Mouse (Mus musculus) CH12.LX (cell line): ENCODE measurements around the gene Ankrd11. TPM values are rescaled to one million over a fixed set of nuclear protein-coding genes. Genes with fewer than 3 reads are reported as not detected.

ENCODE experiments used
- DNase-seq: peaks from one replicate; pipeline ENCODE4 v3.0.0-alpha.2; 2013; ENCODE audit errors: extremely low read depth
- H3K27ac ChIP-seq: 2 replicates; pipeline ENCODE4 v1.5.1; 2012; ENCODE audit warnings: low read depth, mild to moderate bottlenecking, control low read depth, moderate library complexity; ENCODE audit not compliant: insufficient read depth
- H3K27me3 ChIP-seq: replicated peaks from 2 replicates; pipeline ENCODE3; 2012; ENCODE audit warnings: inconsistent platforms
- H3K36me3 ChIP-seq, 2 experiments: replicated peaks in 1 of 2; 2 replicates each; pipeline versions ENCODE3 to v1.6.1; 2012; ENCODE audit warnings: inconsistent platforms in 1 of 2, low read length in 1 of 2, mild to moderate bottlenecking in 1 of 2, mixed read lengths in 1 of 2, moderate library complexity in 1 of 2; ENCODE audit not compliant: control insufficient read depth in 1 of 2, insufficient read depth in 1 of 2
- H3K4me1 ChIP-seq, 2 experiments: 2 replicates each; pipeline ENCODE4 v1.6.1; 2012; ENCODE audit warnings: inconsistent platforms in 1 of 2, moderate library complexity in 1 of 2; ENCODE audit not compliant: insufficient read depth in 2 of 2, control insufficient read depth in 1 of 2
- H3K4me2 ChIP-seq: 2 replicates; pipeline ENCODE4 v1.6.1; 2012; ENCODE audit warnings: low read depth, mild to moderate bottlenecking, control low read depth; ENCODE audit not compliant: poor library complexity, insufficient read depth, severe bottlenecking
- H3K4me3 ChIP-seq, 3 experiments: fragments of 150-350 bp in 1 of 3; sonication (generic) in 1 of 3; replicated peaks in 1 of 3; 2 replicates each; pipeline versions ENCODE3 to v1.5.1; 2011 to 2012; ENCODE audit warnings: low read depth in 2 of 3, low read length in 2 of 3, mild to moderate bottlenecking in 2 of 3, moderate library complexity in 2 of 3, control low read depth in 1 of 3, improper control_type of control experiment in 1 of 3, inconsistent platforms in 1 of 3, mixed read lengths in 1 of 3; ENCODE audit not compliant: poor library complexity in 1 of 3
- H3K79me2 ChIP-seq: replicated peaks from 2 replicates; pipeline ENCODE4 v1.6.1; 2012; ENCODE audit warnings: mild to moderate bottlenecking, moderate library complexity; ENCODE audit not compliant: control insufficient read depth, poor library complexity, insufficient read depth, severe bottlenecking; ENCODE audit errors: extremely low read depth
- H3K9ac ChIP-seq: 2 replicates; pipeline ENCODE4 v1.6.1; 2012; ENCODE audit warnings: low read depth, mild to moderate bottlenecking, control low read depth, moderate library complexity; ENCODE audit not compliant: insufficient read depth
- H3K9me3 ChIP-seq: replicated peaks from 2 replicates; pipeline ENCODE3; 2012; ENCODE audit warnings: low read length, inconsistent platforms, mixed read lengths
- CHD2 ChIP-seq: IDR thresholded peaks from 2 replicates; pipeline ENCODE4 v1.6.1; 2011; ENCODE audit warnings: low read length, improper control_type of control experiment
- CTCF ChIP-seq, 2 experiments: IDR thresholded peaks in 1 of 2; conservative IDR thresholded peaks in 1 of 2; 2 replicates each; pipeline ENCODE4 v1.5.1; 2011 to 2012; ENCODE audit warnings: low read depth in 2 of 2, low read length in 2 of 2, improper control_type of control experiment in 1 of 2, inconsistent platforms in 1 of 2, mild to moderate bottlenecking in 1 of 2, moderate library complexity in 1 of 2
- ELF1 ChIP-seq: IDR thresholded peaks from 2 replicates; pipeline ENCODE4 v1.6.1; 2014; ENCODE audit warnings: low read depth, mild to moderate bottlenecking, inconsistent platforms, low read length, improper control_type of control experiment
- ETS1 ChIP-seq: conservative IDR thresholded peaks from 2 replicates; pipeline ENCODE4 v1.6.1; 2012; ENCODE audit warnings: low read depth, mild to moderate bottlenecking, inconsistent platforms, low read length, improper control_type of control experiment, moderate library complexity
- IRF4 ChIP-seq: IDR thresholded peaks from 2 replicates; pipeline ENCODE4 v1.6.1; 2014; ENCODE audit warnings: low read depth, mild to moderate bottlenecking, inconsistent platforms, low read length, improper control_type of control experiment
- JUN ChIP-seq: IDR thresholded peaks from 2 replicates; pipeline ENCODE4 v1.6.1; 2011; ENCODE audit warnings: low read depth, mild to moderate bottlenecking, low read length, improper control_type of control experiment, moderate library complexity; ENCODE audit not compliant: insufficient read depth
- KAT2A ChIP-seq: IDR thresholded peaks from 2 replicates; pipeline ENCODE4 v1.6.1; 2012; ENCODE audit warnings: low read length, improper control_type of control experiment, inconsistent platforms; ENCODE audit not compliant: insufficient replicate concordance
- MAFK ChIP-seq: IDR thresholded peaks from 2 replicates; pipeline ENCODE4 v1.6.1; 2011; ENCODE audit warnings: low read length, improper control_type of control experiment; ENCODE audit not compliant: insufficient replicate concordance
- MAZ ChIP-seq: IDR thresholded peaks from 2 replicates; pipeline ENCODE4 v1.6.1; 2012; ENCODE audit warnings: low read depth, mild to moderate bottlenecking, inconsistent platforms, low read length, improper control_type of control experiment, moderate library complexity
- MEF2A ChIP-seq: IDR thresholded peaks from 2 replicates; pipeline ENCODE4 v1.6.1; 2014; ENCODE audit warnings: low read depth, mild to moderate bottlenecking, inconsistent platforms, low read length, improper control_type of control experiment, borderline replicate concordance
- MXI1 ChIP-seq: IDR thresholded peaks from 2 replicates; pipeline ENCODE4 v1.6.1; 2011; ENCODE audit warnings: mild to moderate bottlenecking, low read depth, low read length, improper control_type of control experiment
- NELFE ChIP-seq: IDR thresholded peaks from 2 replicates; pipeline ENCODE4 v1.6.1; 2011; ENCODE audit warnings: low read depth, low read length, improper control_type of control experiment
- PAX5 ChIP-seq: IDR thresholded peaks from 2 replicates; pipeline ENCODE4 v1.6.1; 2012; ENCODE audit warnings: low read length, inconsistent platforms, mixed read lengths
- POLR2A ChIP-seq: IDR thresholded peaks from 2 replicates; pipeline ENCODE4 v1.6.1; 2011; ENCODE audit warnings: low read depth, mild to moderate bottlenecking, improper control_type of control experiment, low read length
- POLR2AphosphoS2 ChIP-seq: IDR thresholded peaks from 2 replicates; pipeline ENCODE4 v1.6.1; 2011; ENCODE audit warnings: low read depth, low read length, improper control_type of control experiment
- RAD21 ChIP-seq: IDR thresholded peaks from 2 replicates; pipeline ENCODE4 v1.6.1; 2011; ENCODE audit warnings: low read depth, mild to moderate bottlenecking, low read length, improper control_type of control experiment, moderate library complexity
- SIN3A ChIP-seq: IDR thresholded peaks from 2 replicates; pipeline ENCODE4 v1.6.1; 2012; ENCODE audit warnings: low read length, improper control_type of control experiment, inconsistent platforms
- SMC3 ChIP-seq: IDR thresholded peaks from 2 replicates; pipeline ENCODE4 v1.6.1; 2011; ENCODE audit warnings: low read depth, low read length, improper control_type of control experiment
- UBTF ChIP-seq: IDR thresholded peaks from 2 replicates; pipeline ENCODE4 v1.6.1; 2012; ENCODE audit warnings: low read depth, mild to moderate bottlenecking, inconsistent platforms, low read length, improper control_type of control experiment, moderate library complexity
- USF1 ChIP-seq: IDR thresholded peaks from 2 replicates; pipeline ENCODE4 v1.6.1; 2014; ENCODE audit warnings: low read depth, mild to moderate bottlenecking, inconsistent platforms, low read length, improper control_type of control experiment
- USF2 ChIP-seq: conservative IDR thresholded peaks from 2 replicates; pipeline ENCODE4 v1.6.1; 2011; ENCODE audit warnings: low read depth, low read length, improper control_type of control experiment
- ZC3H11A ChIP-seq: IDR thresholded peaks from 2 replicates; pipeline ENCODE4 v1.6.1; 2012; ENCODE audit warnings: low read depth, mild to moderate bottlenecking, inconsistent platforms, low read length, improper control_type of control experiment
- dilution Hi-C: fragments of 300-500 bp; cut with MboI; formaldehyde crosslinking; loops from 2 replicates; pipeline ENCODE4 v1.14.3; 2020; ENCODE audit warnings: low sequenced_read_pairs; ENCODE audit not compliant: extremely low pct_unique_long_range_greater_than_20kb, extremely low pct_ligation_motif_present
- in situ Hi-C: fragments of 300-500 bp; cut with MboI; formaldehyde crosslinking; loops from 3 replicates; pipeline ENCODE4 v1.14.3; 2019; ENCODE audit warnings: low sequenced_read_pairs, low pct_ligation_motif_present, low pct_unique_long_range_greater_than_20kb, mixed read lengths
- polyA plus RNA-seq: library from polyadenylated mRNA; unstranded; fragments of >175 nt; gene quantifications from 2 replicates; pipeline ENCODE4 v1.2.1, GENCODE M21; 2012; ENCODE audit warnings: low read depth; ENCODE audit not compliant: insufficient read length
- total RNA-seq, 2 experiments: library from RNA; depleted of rRNA; stranded (reverse); fragments of 300-350 nt in 1 of 2; fragments of >200 nt in 1 of 2; gene quantifications; 2 replicates each; pipeline ENCODE4 v1.2.3; 2012 to 2014

Gene Ankrd11
- total and polyA plus RNA-seq, 3 experiments = 37.4 to 74.9 (median 60.7) TPM

- no peak overlapping the region for H3K4me2 ChIP-seq
- H3K27me3 ChIP-seq = no peaks in the 10 kb centered on the region
- no peaks in the 10 kb centered on the region for H3K9me3 ChIP-seq
- peaks cover 18 to 86% of the 10 kb centered on the region in 2 experiments for H3K4me1 ChIP-seq
- peaks cover 29 to 70% of the 10 kb centered on the region in 2 experiments for H3K36me3 ChIP-seq
- H3K27ac ChIP-seq = no peak overlapping the region
- dilution Hi-C loops (no loop called here), in situ Hi-C loops (no loop called here)
- H3K79me2 ChIP-seq = peaks cover 70% of the 10 kb centered on the region
- H3K4me3 ChIP-seq = no peak overlapping the region
- TF ChIP-seq MAFK = no peak
- no peak for TF ChIP-seq SMC3
- no peak for TF ChIP-seq MEF2A
- no peak for TF ChIP-seq ZC3H11A
- TF ChIP-seq CHD2 = no peak
- TF ChIP-seq PAX5 = no peak
- no peak for TF ChIP-seq NELFE
- TF ChIP-seq USF2 = no peak
- no peak for TF ChIP-seq KAT2A
- TF ChIP-seq POLR2A = no peak
- TF ChIP-seq ELF1 = no peak
- no peak for TF ChIP-seq MXI1
- TF ChIP-seq MAZ = no peak
- TF ChIP-seq ETS1 = no peak
- no peak for TF ChIP-seq RAD21
- TF ChIP-seq UBTF = no peak
- TF ChIP-seq, all 38 proteins: peak for 0
- no peak for DNase-seq
- H3K9ac ChIP-seq = no peak overlapping the region
Observed at GRCm38 (mm10) chr8:122917531-122918392, 124.3 kb downstream of the Ankrd11 start.

- in situ Hi-C loops (no loop called here), dilution Hi-C loops (no loop called here)
- H3K4me3 ChIP-seq = no peak overlapping the region
Observed at GRCm38 (mm10) chr8:122916766-122917165, 125.3 kb downstream of the Ankrd11 start.

More at GRCm38 (mm10) chr8:122916766-122917165, 125.3 kb downstream of the Ankrd11 start:
- Histone ChIP-seq H3K79me2 (peaks cover 64% of the 10 kb centered on the region), H3K9me3 (no peaks in the 10 kb centered on the region), H3K4me1 (peaks cover 18 to 83% of the 10 kb centered on the region in 2 experiments), H3K9ac (no peak overlapping the region), H3K4me2 (no peak overlapping the region), H3K36me3 (peaks cover 36 to 74% of the 10 kb centered on the region in 2 experiments), H3K27me3 (no peaks in the 10 kb centered on the region), H3K27ac (no peak overlapping the region)
- no peak for DNase-seq
- TF ChIP-seq IRF4 = no peak
- no peak for TF ChIP-seq POLR2A
- no peak for TF ChIP-seq PAX5
- no peak for TF ChIP-seq USF1
- TF ChIP-seq JUN = no peak
- TF ChIP-seq POLR2AphosphoS2 = no peak
- TF ChIP-seq CTCF (conservative IDR thresholded peaks at IDR 0.05 in 1 of 2, IDR thresholded peaks at IDR 0.05 in 1 of 2; ENCODE audit: low read depth in 2 of 2, low read length in 2 of 2) = no peak
- TF ChIP-seq MEF2A = no peak
- no peak for TF ChIP-seq ETS1
- no peak for TF ChIP-seq SMC3
- no peak for TF ChIP-seq SIN3A
